Mouse (Mus musculus) midbrain, embryonic 12.5 days (tissue): Measurements from ENCODE around the gene Nhsl1. TPM values are rescaled to one million over a fixed set of nuclear protein-coding genes. Genes with fewer than 3 reads are reported as not detected.

Experiments
- ATAC-seq: fragments of 200-750 bp; cut with Nextera tagmentation; 2 replicates; pipeline ENCODE4 v1.8.0; 2017; ENCODE audit warnings: low read depth, moderate TSS enrichment, moderate library complexity; ENCODE audit not compliant: low FRiP score
- H3K27ac ChIP-seq: fragments of 300-500 bp; sonication (generic); replicated peaks from 2 replicates; pipeline ENCODE4 v1.5.1; 2016; ENCODE audit warnings: mild to moderate bottlenecking
- H3K27me3 ChIP-seq: fragments of 300-500 bp; sonication (generic); 2 replicates; pipeline ENCODE4 v1.6.1; 2016; ENCODE audit warnings: mild to moderate bottlenecking
- H3K36me3 ChIP-seq: fragments of 300-500 bp; sonication (generic); 2 replicates; pipeline ENCODE4 v1.6.1; 2016
- H3K4me1 ChIP-seq: fragments of 300-500 bp; sonication (generic); 2 replicates; pipeline ENCODE4 v1.6.1; 2016
- H3K4me2 ChIP-seq: fragments of 300-500 bp; sonication (generic); replicated peaks from 2 replicates; pipeline ENCODE4 v1.6.1; 2016; ENCODE audit warnings: mild to moderate bottlenecking, moderate library complexity
- H3K4me3 ChIP-seq: fragments of 300-500 bp; sonication (generic); 2 replicates; pipeline ENCODE4 v1.5.1; 2016; ENCODE audit warnings: mild to moderate bottlenecking
- H3K9ac ChIP-seq: fragments of 300-500 bp; sonication (generic); replicated peaks from 2 replicates; pipeline ENCODE4 v1.6.1; 2016; ENCODE audit warnings: mild to moderate bottlenecking, moderate library complexity
- H3K9me3 ChIP-seq: fragments of 300-500 bp; sonication (generic); 2 replicates; pipeline ENCODE4 v1.6.1; 2016; ENCODE audit warnings: mild to moderate bottlenecking
- WGBS: fragments of 180-500 bp; shearing (Covaris S2); methylation state at CpG from one replicate; pipeline ENCODE4 v1.1.7; 2016; 5-methylcytosine and 5-hydroxymethylcytosine counted together
- polyA plus RNA-seq: library from polyadenylated mRNA; unstranded; fragments of >200 nt; fragmentation: Nextera tagmentation; extraction: Ambion mirVana; gene quantifications from 2 replicates; pipeline ENCODE4 v1.2.1, GENCODE M21; 2016

Gene Nhsl1
- polyA plus RNA-seq, 1 experiment from 2014 or later: 14.0 TPM

- WGBS: 91% methylated on average over 4 of the region's 4 CpGs
- no peaks in the 10 kb centered on the region for H3K27me3 ChIP-seq
- no peaks in the 10 kb centered on the region for H3K9me3 ChIP-seq
- no peak overlapping the region for H3K4me3 ChIP-seq
- H3K4me1 ChIP-seq: no peaks in the 10 kb centered on the region; the same call in 1 of the 2 replicates
- no peak overlapping the region for H3K27ac ChIP-seq
- H3K36me3 ChIP-seq: no peaks in the 10 kb centered on the region
- no peak for ATAC-seq
- no peak overlapping the region for H3K4me2 ChIP-seq
- H3K9ac ChIP-seq: no peak overlapping the region
Observed at GRCm38 (mm10) chr10:18350781-18351180, 32.0 kb downstream of the Nhsl1 start.

GRCm38 (mm10) chr10:18352937-18353336 is 34.2 kb downstream of the Nhsl1 start:
- no peak for ATAC-seq
- 88% methylated on average over 5 of the region's 5 CpGs for WGBS

GRCm38 (mm10) chr10:18354103-18354502 is 35.3 kb downstream of the Nhsl1 start:
- H3K36me3 ChIP-seq: no peaks in the 10 kb centered on the region
- H3K4me1 ChIP-seq: no peaks in the 10 kb centered on the region; the same call in 1 of the 2 replicates
- no peak for ATAC-seq
- H3K9ac ChIP-seq: no peak overlapping the region
- H3K4me2 ChIP-seq: no peak overlapping the region
- no peak overlapping the region for H3K4me3 ChIP-seq
- no peaks in the 10 kb centered on the region for H3K27me3 ChIP-seq
- H3K27ac ChIP-seq: no peak overlapping the region
- WGBS: 81% methylated on average over 8 of the region's 8 CpGs
- H3K9me3 ChIP-seq: no peaks in the 10 kb centered on the region

More at GRCm38 (mm10) chr10:18352937-18353336, 34.2 kb downstream of the Nhsl1 start:
- no peak overlapping the region for H3K4me2 ChIP-seq
- H3K9me3 ChIP-seq: no peaks in the 10 kb centered on the region
- no peaks in the 10 kb centered on the region for H3K36me3 ChIP-seq
- H3K27me3 ChIP-seq: no peaks in the 10 kb centered on the region
- no peaks in the 10 kb centered on the region; the same call in 1 of the 2 replicates for H3K4me1 ChIP-seq
- no peak overlapping the region for H3K9ac ChIP-seq
- H3K4me3 ChIP-seq: no peak overlapping the region
- no peak overlapping the region for H3K27ac ChIP-seq

GRCm38 (mm10) chr10:18356461-18356860 is 37.7 kb downstream of the Nhsl1 start:
- H3K4me3 ChIP-seq: no peak overlapping the region
- H3K4me1 ChIP-seq: no peaks in the 10 kb centered on the region; the same call in 1 of the 2 replicates
- no peaks in the 10 kb centered on the region for H3K36me3 ChIP-seq
- H3K9me3 ChIP-seq: no peaks in the 10 kb centered on the region
- H3K27ac ChIP-seq: no peak overlapping the region
- no peak overlapping the region for H3K4me2 ChIP-seq
- H3K9ac ChIP-seq: no peak overlapping the region
- 86% methylated on average over 6 of the region's 6 CpGs for WGBS
- no peaks in the 10 kb centered on the region for H3K27me3 ChIP-seq
- ATAC-seq: no peak

GRCm38 (mm10) chr10:18357212-18357611 is 38.4 kb downstream of the Nhsl1 start:
- Histone ChIP-seq H3K4me2 (no peak overlapping the region), H3K4me1 (no peaks in the 10 kb centered on the region; the same call in 1 of the 2 replicates), H3K27ac (no peak overlapping the region), H3K36me3 (no peaks in the 10 kb centered on the region), H3K9ac (no peak overlapping the region), H3K27me3 (no peaks in the 10 kb centered on the region), H3K9me3 (no peaks in the 10 kb centered on the region), H3K4me3 (no peak overlapping the region)
- 84% methylated on average over 6 of the region's 6 CpGs for WGBS
- no peak for ATAC-seq

DNA sequence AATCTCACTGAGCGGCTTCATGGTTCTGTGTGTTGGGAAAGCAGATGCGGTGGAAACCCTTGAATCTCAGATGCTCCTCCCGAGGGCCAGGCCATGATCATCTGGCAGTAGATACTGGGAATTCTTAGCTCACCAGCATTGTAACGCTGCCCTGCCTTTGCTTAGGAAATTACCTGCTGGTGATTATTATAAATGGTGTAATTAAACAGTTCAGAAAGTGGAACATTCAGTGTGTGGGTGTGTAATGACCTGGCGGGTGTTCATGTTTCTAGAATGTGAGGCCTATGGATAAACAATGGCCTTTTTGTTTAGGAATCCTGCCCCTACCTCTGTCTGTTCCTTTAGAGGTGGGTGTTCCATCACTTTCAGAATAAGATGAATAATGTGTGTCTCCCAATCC is 39.7 kb downstream of the Nhsl1 start:
- ATAC-seq: no peak
- Histone ChIP-seq H3K36me3 (no peaks in the 10 kb centered on the region), H3K4me2 (no peak overlapping the region), H3K9ac (no peak overlapping the region), H3K4me3 (no peak overlapping the region), H3K4me1 (no peaks in the 10 kb centered on the region; the same call in 1 of the 2 replicates), H3K27me3 (no peaks in the 10 kb centered on the region), H3K9me3 (no peaks in the 10 kb centered on the region), H3K27ac (no peak overlapping the region)
- 93% methylated on average over 5 of the region's 5 CpGs for WGBS

GRCm38 (mm10) chr10:18360175-18360574 is 41.4 kb downstream of the Nhsl1 start:
- ATAC-seq: no peak
- WGBS: 82% methylated on average over 6 of the region's 6 CpGs
- H3K4me1 ChIP-seq: no peaks in the 10 kb centered on the region

GRCm38 (mm10) chr10:18365432-18365831 is 46.6 kb downstream of the Nhsl1 start:
- Histone ChIP-seq H3K27ac (no peak overlapping the region), H3K4me1 (peaks cover 1% of the 10 kb centered on the region), H3K9ac (no peak overlapping the region), H3K27me3 (peaks cover 21% of the 10 kb centered on the region), H3K4me2 (no peak overlapping the region), H3K36me3 (no peaks in the 10 kb centered on the region), H3K9me3 (no peaks in the 10 kb centered on the region), H3K4me3 (no peak overlapping the region)
- 91% methylated on average over 6 of the region's 6 CpGs for WGBS
- ATAC-seq: no peak

More at GRCm38 (mm10) chr10:18360175-18360574, 41.4 kb downstream of the Nhsl1 start:
- no peaks in the 10 kb centered on the region for H3K9me3 ChIP-seq
- no peak overlapping the region for H3K9ac ChIP-seq
- no peak overlapping the region for H3K4me3 ChIP-seq
- no peaks in the 10 kb centered on the region for H3K36me3 ChIP-seq
- no peak overlapping the region for H3K27ac ChIP-seq
- no peak overlapping the region for H3K4me2 ChIP-seq
- no peaks in the 10 kb centered on the region for H3K27me3 ChIP-seq

GRCm38 (mm10) chr10:18366697-18367096 is 47.9 kb downstream of the Nhsl1 start:
- Histone ChIP-seq H3K36me3 (no peaks in the 10 kb centered on the region), H3K9ac (no peak overlapping the region), H3K4me1 (peaks cover 13% of the 10 kb centered on the region), H3K27me3 (peaks cover 24% of the 10 kb centered on the region), H3K27ac (no peak overlapping the region), H3K4me3 (no peak overlapping the region), H3K9me3 (no peaks in the 10 kb centered on the region), H3K4me2 (no peak overlapping the region)
- ATAC-seq: no peak
- WGBS: 72% methylated on average over 7 of the region's 7 CpGs

DNA sequence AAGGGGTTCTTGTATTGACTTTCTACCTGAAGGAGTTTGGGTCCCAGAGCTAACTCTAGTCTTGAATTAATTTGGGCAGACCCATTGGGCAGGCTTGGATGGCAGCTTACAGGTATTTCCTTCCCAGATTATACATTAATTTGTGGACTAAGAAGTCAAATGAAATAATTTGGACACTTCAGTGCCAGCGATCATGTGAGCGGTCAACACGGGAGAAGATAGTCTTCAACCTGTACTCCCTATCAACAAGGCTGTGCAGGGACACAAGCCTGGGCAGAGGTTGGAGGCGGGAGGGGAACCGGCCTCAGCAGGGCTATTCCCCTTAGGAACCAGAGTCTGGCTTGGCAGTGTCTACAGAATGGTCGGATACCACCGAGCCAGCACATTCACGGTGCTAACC is 49.3 kb downstream of the Nhsl1 start:
- no peaks in the 10 kb centered on the region for H3K9me3 ChIP-seq
- H3K27ac ChIP-seq: no peak overlapping the region
- no peak overlapping the region for H3K4me3 ChIP-seq
- peaks cover 33% of the 10 kb centered on the region for H3K27me3 ChIP-seq
- WGBS: 99% methylated on average over 8 of the region's 8 CpGs
- H3K4me1 ChIP-seq: peaks cover 19% of the 10 kb centered on the region
- no peaks in the 10 kb centered on the region for H3K36me3 ChIP-seq
- no peak overlapping the region for H3K4me2 ChIP-seq
- no peak for ATAC-seq
- H3K9ac ChIP-seq: no peak overlapping the region

GRCm38 (mm10) chr10:18370475-18371286 is 51.9 kb downstream of the Nhsl1 start:
- no peaks in the 10 kb centered on the region for H3K9me3 ChIP-seq
- no peak overlapping the region for H3K9ac ChIP-seq
- WGBS: 14% methylated on average over 17 of the region's 17 CpGs
- H3K4me2 ChIP-seq: no peak overlapping the region
- no peak overlapping the region for H3K4me3 ChIP-seq
- ATAC-seq: no peak
- H3K36me3 ChIP-seq: no peaks in the 10 kb centered on the region
- H3K4me1 ChIP-seq: peaks cover 26% of the 10 kb centered on the region
- no peak overlapping the region for H3K27ac ChIP-seq
- peaks cover 33% of the 10 kb centered on the region for H3K27me3 ChIP-seq

- Histone ChIP-seq H3K4me3 (peak overlapping the region; percentile 21), H3K4me1 (peaks cover 26% of the 10 kb centered on the region), H3K27me3 (peaks cover 34% of the 10 kb centered on the region), H3K9me3 (no peaks in the 10 kb centered on the region), H3K36me3 (no peaks in the 10 kb centered on the region), H3K27ac (no peak overlapping the region), H3K4me2 (peak overlapping the region; percentile 38), H3K9ac (no peak overlapping the region)
- 0 out of 2 replicates have a peak, but pooled peaks have one; percentile 50 for ATAC-seq
- 48% methylated on average over 13 of the region's 13 CpGs for WGBS
Observed at GRCm38 (mm10) chr10:18371866-18372265, 53.1 kb downstream of the Nhsl1 start.
